Mouse (Mus musculus) splenic B cell, adult 2 months (primary cell): ENCODE data around the gene Myocos.
"Not testable (repeated sequence)": the region's sequence is repeated elsewhere in the genome, so short reads cannot be mapped to it uniquely, and the experiment has no call there.

Source experiments
- DNase-seq: peaks from one replicate; pipeline ENCODE4 v3.0.0-alpha.2; 2011; ENCODE audit warnings: low read depth, low spot score
- H3K27me3 ChIP-seq: 2 replicates; pipeline ENCODE4 v1.6.1; 2012; ENCODE audit warnings: mild to moderate bottlenecking, low read length, moderate library complexity, mixed read lengths; ENCODE audit not compliant: control insufficient read depth, poor library complexity, insufficient read depth, severe bottlenecking
- H3K36me3 ChIP-seq: 2 replicates; pipeline ENCODE4 v1.6.1; 2012; ENCODE audit warnings: mild to moderate bottlenecking, low read length, moderate library complexity, mixed read lengths; ENCODE audit not compliant: control insufficient read depth, poor library complexity, insufficient read depth, severe bottlenecking

The Myocos gene

GRCm38 (mm10) chr1:162636516-162636915, 21.5 kb downstream of the Myocos start:
- no peaks in the 10 kb centered on the region for H3K36me3 ChIP-seq
- H3K27me3 ChIP-seq: no peaks in the 10 kb centered on the region
- no peak for DNase-seq

GRCm38 (mm10) chr1:162635291-162635931, 22.6 kb downstream of the Myocos start:
- not testable (repeated sequence) for H3K27me3 ChIP-seq, DNase-seq

GRCm38 (mm10) chr1:162628326-162628725, 29.7 kb downstream of the Myocos start:
- DNase-seq, H3K27me3 ChIP-seq, H3K36me3 ChIP-seq: not testable (repeated sequence)

More at GRCm38 (mm10) chr1:162635291-162635931, 22.6 kb downstream of the Myocos start:
- H3K36me3 ChIP-seq: not testable (repeated sequence)

- not testable (repeated sequence) for DNase-seq, H3K27me3 ChIP-seq, H3K36me3 ChIP-seq
These were observed 30.2 kb downstream of the Myocos start for GRCm38 (mm10) chr1:162627821-162628220.

GRCm38 (mm10) chr1:162625229-162625628, 32.8 kb downstream of the Myocos start:
- Histone ChIP-seq H3K27me3 (no peaks in the 10 kb centered on the region), H3K36me3 (no peaks in the 10 kb centered on the region)
- DNase-seq: peak; percentile 75

GRCm38 (mm10) chr1:162623895-162624294, 34.1 kb downstream of the Myocos start:
- Histone ChIP-seq H3K36me3 (no peaks in the 10 kb centered on the region), H3K27me3 (no peaks in the 10 kb centered on the region)
- no peak for DNase-seq

GRCm38 (mm10) chr1:162620487-162620886, 37.5 kb downstream of the Myocos start:
- Histone ChIP-seq H3K36me3 (no peaks in the 10 kb centered on the region), H3K27me3 (no peaks in the 10 kb centered on the region)
- DNase-seq: peak; percentile 47

- peak; percentile 75 for DNase-seq
- H3K27me3 ChIP-seq: no peaks in the 10 kb centered on the region
- no peaks in the 10 kb centered on the region for H3K36me3 ChIP-seq
These were observed 42.5 kb downstream of the Myocos start for GRCm38 (mm10) chr1:162615511-162615910.

GRCm38 (mm10) chr1:162611191-162611590, 46.8 kb downstream of the Myocos start:
- H3K27me3 ChIP-seq: no peaks in the 10 kb centered on the region
- H3K36me3 ChIP-seq: no peaks in the 10 kb centered on the region
- DNase-seq: no peak

- Histone ChIP-seq H3K36me3 (no peaks in the 10 kb centered on the region), H3K27me3 (no peaks in the 10 kb centered on the region)
- no peak for DNase-seq
These were observed 48.3 kb downstream of the Myocos start for GRCm38 (mm10) chr1:162609633-162610250.

- Histone ChIP-seq H3K27me3 (no peaks in the 10 kb centered on the region), H3K36me3 (no peaks in the 10 kb centered on the region)
- no peak for DNase-seq
These were observed 49.9 kb downstream of the Myocos start for GRCm38 (mm10) chr1:162608127-162608526.

GRCm38 (mm10) chr1:162601288-162601687, 56.7 kb downstream of the Myocos start:
- DNase-seq: no peak

GRCm38 (mm10) chr1:162599617-162600016, 58.4 kb downstream of the Myocos start:
- Histone ChIP-seq H3K36me3 (peaks cover 6% of the 10 kb centered on the region; the same call in 1 of the 2 replicates), H3K27me3 (no peaks in the 10 kb centered on the region)
- no peak for DNase-seq

More at GRCm38 (mm10) chr1:162601288-162601687, 56.7 kb downstream of the Myocos start:
- H3K27me3 ChIP-seq: no peaks in the 10 kb centered on the region
- H3K36me3 ChIP-seq: peaks cover 6% of the 10 kb centered on the region; the same call in 1 of the 2 replicates

- DNase-seq: no peak
- peaks cover 6% of the 10 kb centered on the region; the same call in 1 of the 2 replicates for H3K36me3 ChIP-seq
These were observed 60.5 kb downstream of the Myocos start for GRCm38 (mm10) chr1:162597379-162598102.

More at GRCm38 (mm10) chr1:162597379-162598102, 60.5 kb downstream of the Myocos start:
- H3K27me3 ChIP-seq: no peaks in the 10 kb centered on the region
